Mouse (Mus musculus) C2C12 (cell line): ENCODE measurements at regions not wholly inside any gene's neighbourhood (a gene's known extent, or its start where the extent isn't known, plus 50 kb on each side); places are given as distances from the start of the nearest gene placed in this dataset.

ENCODE experiments used
- CEBPB ChIP-seq: IDR thresholded peaks from one replicate; pipeline ENCODE4 v1.6.1; 2011; ENCODE audit warnings: low read depth, mild to moderate bottlenecking, control low read depth, moderate library complexity
- CTCF ChIP-seq: IDR thresholded peaks from one replicate; pipeline ENCODE4 v1.5.1; 2011; ENCODE audit not compliant: control insufficient read depth, insufficient read depth, insufficient read length
- FOSL1 ChIP-seq: IDR thresholded peaks from one replicate; pipeline ENCODE4 v1.8.0; 2011; ENCODE audit warnings: mild to moderate bottlenecking, low read length; ENCODE audit not compliant: poor library complexity, insufficient read depth, severe bottlenecking
- MAX ChIP-seq: IDR thresholded peaks from one replicate; pipeline ENCODE4 v1.6.1; 2011; ENCODE audit warnings: mild to moderate bottlenecking, control low read depth
- MYOD1 ChIP-seq: IDR thresholded peaks from one replicate; pipeline ENCODE4 v1.6.1; 2011; ENCODE audit warnings: low read depth; ENCODE audit not compliant: control insufficient read depth, insufficient read length
- MYOG ChIP-seq: IDR thresholded peaks from one replicate; pipeline ENCODE4 v1.6.1; 2011; ENCODE audit not compliant: control insufficient read depth, insufficient read length; ENCODE audit errors: extremely low read depth
- USF1 ChIP-seq: IDR thresholded peaks from one replicate; pipeline ENCODE4 v1.6.1; 2011; ENCODE audit warnings: low read depth, mild to moderate bottlenecking, control low read depth, moderate library complexity

- no peak for TF ChIP-seq CTCF
- no peak for TF ChIP-seq MAX
- no peak for TF ChIP-seq MYOD1
- TF ChIP-seq MYOG, result no peak
- no peak for TF ChIP-seq CEBPB
- no peak for TF ChIP-seq FOSL1
- peak; percentile 71 for TF ChIP-seq USF1
Observed at GRCm38 (mm10) chr9:22952571-22953442, 270.1 kb upstream of the Bmper start.
